Mouse (Mus musculus) embryonic fibroblast, embryonic 13.5 days (primary cell): ENCODE results near the gene Tigit.

Source experiments
- CTCF ChIP-seq: IDR thresholded peaks from 2 replicates; pipeline ENCODE4 v1.5.1; 2011; ENCODE audit warnings: mild to moderate bottlenecking, control low read depth, low read length, moderate library complexity, borderline replicate concordance; ENCODE audit not compliant: insufficient read depth
- POLR2A ChIP-seq: IDR thresholded peaks from 2 replicates; pipeline ENCODE4 v1.6.1; 2011; ENCODE audit warnings: low read depth, mild to moderate bottlenecking, control low read depth, low read length, moderate library complexity

DNA sequence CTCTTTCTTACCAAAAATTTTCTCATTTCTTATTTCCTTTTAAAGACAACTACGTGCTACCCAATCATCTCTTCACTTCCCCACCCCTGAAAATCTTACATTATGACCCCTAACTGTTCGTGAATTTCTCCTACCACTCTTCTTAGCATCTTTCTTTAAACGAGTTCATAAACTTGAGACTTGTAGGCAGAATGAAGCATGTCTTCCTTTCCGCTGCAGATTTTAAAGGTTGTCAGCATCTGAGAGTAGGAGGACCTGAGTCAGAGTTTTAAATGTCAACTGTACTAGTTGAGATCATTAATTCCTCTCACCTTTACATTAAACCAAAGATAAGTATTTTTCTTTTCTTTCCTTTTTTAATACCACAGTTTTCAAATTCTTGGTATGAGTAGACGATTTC lies 35.3 kb downstream of the Tigit start:
- no peak for TF ChIP-seq CTCF
- TF ChIP-seq POLR2A: no peak
